Mouse (Mus musculus) neural tube, embryonic 13.5 days (tissue): ENCODE measurements at regions not wholly inside any gene's neighbourhood (a gene's known extent, or its start where the extent isn't known, plus 50 kb on each side); places are given as distances from the start of the nearest gene placed in this dataset.

Source experiments
- ATAC-seq: fragments of 200-750 bp; cut with Nextera tagmentation; 2 replicates; pipeline ENCODE4 v1.8.0; 2017; ENCODE audit warnings: low read depth, mild to moderate bottlenecking, moderate TSS enrichment, moderate library complexity
- H3K27ac ChIP-seq: fragments of 300-500 bp; sonication (generic); replicated peaks from 2 replicates; pipeline ENCODE4 v1.5.1; 2015; ENCODE audit warnings: moderate library complexity, mild to moderate bottlenecking, inconsistent platforms
- H3K27me3 ChIP-seq: fragments of 300-500 bp; sonication (generic); 2 replicates; pipeline ENCODE4 v1.6.1; 2015; ENCODE audit warnings: mild to moderate bottlenecking, inconsistent platforms
- H3K36me3 ChIP-seq: fragments of 300-500 bp; sonication (generic); 2 replicates; pipeline ENCODE4 v1.6.1; 2015; ENCODE audit warnings: mild to moderate bottlenecking, inconsistent platforms
- H3K4me1 ChIP-seq: fragments of 300-500 bp; sonication (generic); replicated peaks from 2 replicates; pipeline ENCODE4 v1.6.1; 2015; ENCODE audit warnings: inconsistent platforms
- H3K4me2 ChIP-seq: fragments of 300-500 bp; sonication (generic); 2 replicates; pipeline ENCODE4 v1.6.1; 2015; ENCODE audit warnings: inconsistent platforms, mild to moderate bottlenecking, moderate library complexity
- H3K4me3 ChIP-seq: fragments of 300-500 bp; sonication (generic); 2 replicates; pipeline ENCODE4 v1.5.1; 2015; ENCODE audit warnings: mild to moderate bottlenecking, inconsistent platforms
- H3K9ac ChIP-seq: fragments of 300-500 bp; sonication (generic); 2 replicates; pipeline ENCODE4 v1.6.1; 2015; ENCODE audit warnings: moderate library complexity, mild to moderate bottlenecking, inconsistent platforms
- H3K9me3 ChIP-seq: fragments of 300-500 bp; sonication (generic); 2 replicates; pipeline ENCODE4 v1.6.1; 2016; ENCODE audit warnings: inconsistent platforms
- WGBS: fragments of 180-500 bp; shearing (Covaris S2); methylation state at CpG from one replicate; pipeline ENCODE4 v1.1.7; 2015; 5-methylcytosine and 5-hydroxymethylcytosine counted together

DNA sequence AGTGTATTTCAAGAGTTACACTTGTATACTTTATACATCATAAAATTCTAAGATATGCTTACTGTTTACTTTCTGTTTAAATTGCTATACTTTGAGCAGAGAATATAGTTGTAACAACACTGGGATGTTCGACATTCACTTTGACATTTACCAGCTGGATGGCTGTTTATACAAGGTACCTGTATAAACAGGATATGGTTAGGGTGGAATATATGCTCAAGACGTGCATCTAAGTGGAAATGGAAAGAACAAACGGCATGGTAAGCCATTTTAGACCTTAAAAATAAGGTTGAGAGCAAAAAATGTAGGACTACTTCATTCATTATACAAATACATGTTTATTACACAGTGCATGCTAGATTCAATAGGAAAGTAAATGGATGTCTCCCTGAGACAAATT, 195.9 kb upstream of the Rasa1 start:
- WGBS: 72% methylated on average over 3 of the region's 3 CpGs
- H3K36me3 ChIP-seq: no peaks in the 10 kb centered on the region
- no peaks in the 10 kb centered on the region for H3K4me1 ChIP-seq
- H3K4me2 ChIP-seq: no peak overlapping the region
- ATAC-seq: no peak
- H3K9ac ChIP-seq: no peak overlapping the region
- no peaks in the 10 kb centered on the region for H3K9me3 ChIP-seq
- H3K27me3 ChIP-seq: no peaks in the 10 kb centered on the region
- H3K27ac ChIP-seq: no peak overlapping the region
- no peak overlapping the region for H3K4me3 ChIP-seq

GRCm38 (mm10) chr13:85483348-85483747, 194.4 kb upstream of the Rasa1 start:
- ATAC-seq: no peak
- H3K4me3 ChIP-seq: no peak overlapping the region
- H3K9ac ChIP-seq: no peak overlapping the region
- H3K4me1 ChIP-seq: no peaks in the 10 kb centered on the region
- no peaks in the 10 kb centered on the region for H3K9me3 ChIP-seq
- no peak overlapping the region for H3K27ac ChIP-seq
- H3K4me2 ChIP-seq: no peak overlapping the region
- no peaks in the 10 kb centered on the region for H3K27me3 ChIP-seq
- no peaks in the 10 kb centered on the region for H3K36me3 ChIP-seq

DNA sequence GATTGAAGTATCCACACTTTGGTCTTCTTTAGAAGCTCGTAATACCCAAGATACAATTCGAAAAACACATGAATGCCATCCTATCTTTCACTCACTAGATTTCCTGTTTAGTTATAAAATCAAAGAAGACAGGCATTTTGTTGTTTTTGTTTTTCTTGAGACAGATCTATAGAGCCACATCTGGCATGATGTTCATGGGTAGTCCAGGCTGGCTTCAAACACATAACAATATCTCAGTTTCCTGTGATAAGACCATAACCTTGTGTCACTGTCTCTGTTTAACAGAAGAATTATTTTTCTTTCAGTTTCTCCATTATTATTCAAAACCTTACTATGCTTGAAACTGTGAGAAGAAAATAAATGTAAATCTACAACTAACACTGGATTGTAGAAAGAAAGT, 190.5 kb upstream of the Rasa1 start:
- Histone ChIP-seq H3K4me1 (no peaks in the 10 kb centered on the region), H3K4me3 (no peak overlapping the region), H3K4me2 (no peak overlapping the region), H3K27ac (no peak overlapping the region), H3K27me3 (no peaks in the 10 kb centered on the region), H3K9me3 (no peaks in the 10 kb centered on the region), H3K9ac (no peak overlapping the region), H3K36me3 (no peaks in the 10 kb centered on the region)
- WGBS: 88% methylated on average over 2 of the region's 2 CpGs
- no peak for ATAC-seq

DNA sequence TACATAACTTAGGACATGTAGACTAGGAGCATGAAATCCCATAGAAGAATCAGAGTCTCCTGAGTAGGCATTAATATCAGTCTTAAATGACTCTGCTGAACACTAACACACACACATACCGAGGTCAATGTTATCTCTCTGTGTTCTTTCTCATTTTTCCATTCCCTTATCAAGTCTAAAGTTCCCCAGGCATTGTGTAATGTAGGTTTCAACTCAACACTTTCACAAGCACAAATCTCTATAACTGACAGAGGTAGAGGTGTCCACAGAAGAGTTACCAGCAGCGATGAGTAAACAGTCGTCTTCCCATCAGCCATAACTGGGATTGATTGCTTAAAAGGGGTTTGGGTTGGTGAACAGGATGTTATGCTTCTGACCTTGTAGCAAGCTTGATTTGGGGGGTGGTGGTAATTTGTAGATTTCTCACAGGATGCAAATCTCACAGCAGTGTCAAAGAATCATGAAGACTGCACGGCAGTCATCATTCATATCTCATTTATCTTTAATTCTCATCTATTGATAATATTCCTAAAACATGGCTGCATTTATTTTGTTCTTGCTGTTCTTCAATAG, 187.4 kb upstream of the Rasa1 start:
- H3K27ac ChIP-seq: no peak overlapping the region
- no peak for ATAC-seq
- no peak overlapping the region for H3K4me2 ChIP-seq
- no peaks in the 10 kb centered on the region for H3K36me3 ChIP-seq
- H3K9me3 ChIP-seq: no peaks in the 10 kb centered on the region
- no peaks in the 10 kb centered on the region for H3K4me1 ChIP-seq
- 86% methylated on average over 4 of the region's 4 CpGs for WGBS
- no peaks in the 10 kb centered on the region for H3K27me3 ChIP-seq
- no peak overlapping the region for H3K4me3 ChIP-seq
- no peak overlapping the region for H3K9ac ChIP-seq

GRCm38 (mm10) chr13:85471340-85471739, 182.4 kb upstream of the Rasa1 start:
- WGBS: 94% methylated on average over 5 of the region's 5 CpGs
- no peak overlapping the region for H3K9ac ChIP-seq
- no peaks in the 10 kb centered on the region for H3K9me3 ChIP-seq
- no peak for ATAC-seq
- no peak overlapping the region for H3K4me2 ChIP-seq
- H3K27ac ChIP-seq: no peak overlapping the region
- H3K27me3 ChIP-seq: no peaks in the 10 kb centered on the region
- H3K36me3 ChIP-seq: no peaks in the 10 kb centered on the region
- H3K4me1 ChIP-seq: no peaks in the 10 kb centered on the region
- no peak overlapping the region for H3K4me3 ChIP-seq

DNA sequence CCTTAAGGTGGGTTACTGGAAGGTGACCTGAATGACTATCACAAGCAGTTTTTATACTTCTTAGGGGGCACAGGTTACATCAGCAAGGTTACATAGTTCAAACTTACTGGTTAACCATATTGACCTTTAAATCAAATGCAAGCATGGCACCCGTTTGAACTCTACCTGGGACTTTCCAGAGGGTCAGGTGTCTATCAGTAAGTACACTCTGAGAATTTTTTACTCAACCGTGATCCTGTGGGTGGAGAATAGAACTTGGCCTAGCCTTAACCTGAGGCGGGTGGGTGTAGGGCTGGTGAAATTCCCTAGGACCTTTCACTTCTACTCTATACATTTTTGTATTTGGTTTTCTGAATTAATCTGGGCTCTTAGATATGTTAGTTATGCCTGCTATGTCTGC, 170.5 kb upstream of the Rasa1 start:
- no peaks in the 10 kb centered on the region for H3K27me3 ChIP-seq
- no peak for ATAC-seq
- no peak overlapping the region for H3K4me3 ChIP-seq
- H3K36me3 ChIP-seq: no peaks in the 10 kb centered on the region
- H3K4me2 ChIP-seq: no peak overlapping the region
- no peak overlapping the region for H3K27ac ChIP-seq
- no peaks in the 10 kb centered on the region for H3K4me1 ChIP-seq
- no peaks in the 10 kb centered on the region for H3K9me3 ChIP-seq
- 92% methylated on average over 3 of the region's 3 CpGs for whole genome bisulfite sequencing
- no peak overlapping the region for H3K9ac ChIP-seq

- no peak overlapping the region for H3K9ac ChIP-seq
- H3K9me3 ChIP-seq: no peaks in the 10 kb centered on the region
- ATAC-seq: no peak
- no peak overlapping the region for H3K4me2 ChIP-seq
- no peaks in the 10 kb centered on the region for H3K27me3 ChIP-seq
- H3K4me3 ChIP-seq: no peak overlapping the region
- no peaks in the 10 kb centered on the region for H3K36me3 ChIP-seq
- no peaks in the 10 kb centered on the region for H3K4me1 ChIP-seq
- no peak overlapping the region for H3K27ac ChIP-seq
Observed at GRCm38 (mm10) chr13:85458611-85459010, 169.7 kb upstream of the Rasa1 start.

GRCm38 (mm10) chr13:85439581-85439980, 150.7 kb upstream of the Rasa1 start:
- H3K27me3 ChIP-seq: no peaks in the 10 kb centered on the region
- H3K4me2 ChIP-seq: no peak overlapping the region
- no peak overlapping the region for H3K9ac ChIP-seq
- H3K4me3 ChIP-seq: no peak overlapping the region
- no peaks in the 10 kb centered on the region for H3K9me3 ChIP-seq
- no peaks in the 10 kb centered on the region for H3K36me3 ChIP-seq
- no peaks in the 10 kb centered on the region for H3K4me1 ChIP-seq
- no peak overlapping the region for H3K27ac ChIP-seq
- 91% methylated on average over 1 of the region's 1 CpGs for WGBS
- ATAC-seq: no peak

DNA sequence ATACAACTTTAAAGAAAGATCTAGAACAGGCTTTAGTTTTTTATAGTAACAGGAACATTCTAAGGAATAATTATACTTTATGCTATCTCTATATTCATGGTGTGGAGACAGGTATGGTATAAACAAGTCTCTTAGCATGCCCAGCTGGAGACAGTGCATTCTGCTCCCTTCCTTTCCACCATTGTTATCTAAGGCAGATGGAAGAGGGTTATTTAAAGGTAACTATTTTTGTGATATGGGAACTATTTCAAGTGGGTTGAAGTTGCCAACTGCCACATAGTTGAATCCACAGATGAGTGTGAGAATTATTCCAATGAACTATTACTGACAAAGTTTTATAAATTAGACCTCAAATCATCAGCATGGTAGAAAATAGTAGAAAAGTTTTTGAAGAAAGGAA, 148.9 kb upstream of the Rasa1 start:
- no peak overlapping the region for H3K4me2 ChIP-seq
- H3K4me3 ChIP-seq: no peak overlapping the region
- no peak overlapping the region for H3K9ac ChIP-seq
- H3K9me3 ChIP-seq: no peaks in the 10 kb centered on the region
- no peaks in the 10 kb centered on the region for H3K36me3 ChIP-seq
- H3K27me3 ChIP-seq: no peaks in the 10 kb centered on the region
- no peak overlapping the region for H3K27ac ChIP-seq
- ATAC-seq: no peak
- H3K4me1 ChIP-seq: no peaks in the 10 kb centered on the region

DNA sequence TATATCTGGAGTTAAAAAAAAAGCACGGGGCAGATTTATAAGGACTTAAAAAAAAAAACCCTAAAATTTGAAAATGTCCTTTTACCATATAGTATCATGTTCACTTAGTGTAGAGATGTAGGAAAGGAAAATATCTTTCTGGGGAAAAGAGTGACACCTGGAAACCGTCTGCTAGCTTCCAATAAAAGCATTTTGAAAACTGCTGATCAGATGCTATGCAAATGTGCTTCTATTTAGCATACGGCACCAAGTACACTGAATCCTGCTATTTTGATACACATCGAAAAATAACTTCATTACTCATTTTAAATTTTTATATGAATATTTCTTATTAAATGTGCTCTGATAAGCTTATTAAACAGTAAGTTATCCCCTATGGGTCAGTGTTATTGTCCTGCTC, 148.1 kb upstream of the Rasa1 start:
- Histone ChIP-seq H3K4me3 (no peak overlapping the region), H3K9ac (no peak overlapping the region), H3K4me1 (no peaks in the 10 kb centered on the region), H3K4me2 (no peak overlapping the region), H3K27me3 (no peaks in the 10 kb centered on the region), H3K27ac (no peak overlapping the region), H3K36me3 (no peaks in the 10 kb centered on the region), H3K9me3 (no peaks in the 10 kb centered on the region)
- 81% methylated on average over 4 of the region's 4 CpGs for WGBS
- no peak for ATAC-seq

DNA sequence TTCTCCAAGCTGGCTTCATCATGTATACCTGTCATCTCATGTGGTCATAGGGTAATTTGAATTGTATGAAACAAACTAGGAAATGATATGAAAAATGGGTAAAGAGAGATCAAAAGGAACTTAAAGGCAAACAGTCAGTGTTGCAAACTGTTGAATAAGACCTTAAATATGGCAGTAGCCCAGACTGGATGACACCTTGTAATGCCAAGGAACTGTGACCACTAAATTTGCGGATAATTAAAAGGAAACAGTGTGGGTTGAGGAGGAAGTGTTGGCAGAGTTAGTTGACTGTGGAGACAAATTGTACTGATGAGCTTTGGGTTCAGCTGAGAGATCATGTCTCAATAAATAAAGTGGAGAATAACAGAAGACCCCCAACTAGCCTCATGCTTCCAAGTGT, 147.3 kb upstream of the Rasa1 start:
- Histone ChIP-seq H3K4me1 (no peaks in the 10 kb centered on the region), H3K27me3 (no peaks in the 10 kb centered on the region), H3K9ac (no peak overlapping the region), H3K4me2 (no peak overlapping the region), H3K4me3 (no peak overlapping the region), H3K9me3 (no peaks in the 10 kb centered on the region), H3K36me3 (no peaks in the 10 kb centered on the region), H3K27ac (no peak overlapping the region)
- WGBS: 83% methylated on average over 1 of the region's 1 CpGs
- no peak for ATAC-seq

GRCm38 (mm10) chr13:85430821-85431220, 141.9 kb upstream of the Rasa1 start:
- no peak for ATAC-seq
- no peaks in the 10 kb centered on the region for H3K27me3 ChIP-seq
- 94% methylated on average over 2 of the region's 2 CpGs for WGBS

DNA sequence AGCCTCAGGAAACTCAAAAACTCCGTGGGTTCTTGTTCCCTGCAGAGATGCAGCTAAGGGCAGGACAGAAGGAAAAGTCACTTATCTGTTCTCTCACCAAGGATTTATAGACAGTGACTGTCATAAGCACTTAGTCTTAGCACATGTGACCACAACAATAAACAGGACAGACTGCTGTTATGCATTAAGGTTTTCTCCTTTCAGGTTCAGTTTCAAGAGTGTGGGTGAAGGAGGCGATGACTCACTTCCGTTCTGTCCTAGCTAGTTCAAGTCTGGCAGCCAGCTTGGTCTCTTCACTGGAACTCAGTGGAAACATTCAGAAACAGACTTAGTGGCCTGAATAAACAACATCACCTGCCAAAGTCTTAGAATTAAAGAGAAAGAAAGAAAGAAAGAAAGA, 141.1 kb upstream of the Rasa1 start:
- no peaks in the 10 kb centered on the region for H3K27me3 ChIP-seq
- no peak overlapping the region for H3K4me3 ChIP-seq
- no peak for ATAC-seq
- H3K4me2 ChIP-seq: no peak overlapping the region
- H3K36me3 ChIP-seq: no peaks in the 10 kb centered on the region
- no peaks in the 10 kb centered on the region for H3K4me1 ChIP-seq
- H3K27ac ChIP-seq: no peak overlapping the region
- 70% methylated on average over 3 of the region's 3 CpGs for WGBS
- H3K9ac ChIP-seq: no peak overlapping the region
- no peaks in the 10 kb centered on the region for H3K9me3 ChIP-seq

More at GRCm38 (mm10) chr13:85430821-85431220, 141.9 kb upstream of the Rasa1 start:
- Histone ChIP-seq H3K9ac (no peak overlapping the region), H3K36me3 (no peaks in the 10 kb centered on the region), H3K4me2 (no peak overlapping the region), H3K27ac (no peak overlapping the region), H3K4me1 (no peaks in the 10 kb centered on the region), H3K9me3 (no peaks in the 10 kb centered on the region), H3K4me3 (no peak overlapping the region)
